Mouse (Mus musculus) CD8-positive naive resting alpha-beta T cell, adult 57 days (primary cell): ENCODE measurements around the gene Vmn1r213. TPM values are rescaled to one million over a fixed set of nuclear protein-coding genes. Genes with fewer than 3 reads are reported as not detected.

Experiments
- total RNA-seq: library from RNA; stranded (reverse); gene quantifications from one replicate; pipeline ENCODE4 v1.2.4, GENCODE M21; 2023

The Vmn1r213 gene
- not detected for total RNA-seq

DNA sequence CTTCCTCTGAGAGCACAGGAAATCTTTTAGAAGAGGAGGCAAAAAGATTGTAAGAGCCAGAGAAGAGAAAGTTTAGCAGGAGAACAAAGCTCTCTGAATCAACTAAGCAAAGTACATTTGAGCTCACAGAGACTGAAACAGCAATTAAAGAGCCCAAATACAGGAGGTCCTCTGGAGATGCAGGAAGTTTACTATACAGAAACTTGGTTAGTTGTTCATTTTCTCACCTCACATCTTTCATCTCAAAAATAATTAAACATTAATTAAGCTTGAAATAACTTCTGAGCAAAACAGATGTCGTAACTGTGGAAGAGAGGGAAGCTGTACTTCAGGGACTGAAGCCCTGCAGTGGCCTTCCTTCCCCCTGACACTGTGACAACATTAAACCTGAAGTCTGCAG lies at the start of gene Vmn1r213:
Vmn1r213 (plus strand) TSS at position 301 of the 400 bp plus-strand sequence.

DNA sequence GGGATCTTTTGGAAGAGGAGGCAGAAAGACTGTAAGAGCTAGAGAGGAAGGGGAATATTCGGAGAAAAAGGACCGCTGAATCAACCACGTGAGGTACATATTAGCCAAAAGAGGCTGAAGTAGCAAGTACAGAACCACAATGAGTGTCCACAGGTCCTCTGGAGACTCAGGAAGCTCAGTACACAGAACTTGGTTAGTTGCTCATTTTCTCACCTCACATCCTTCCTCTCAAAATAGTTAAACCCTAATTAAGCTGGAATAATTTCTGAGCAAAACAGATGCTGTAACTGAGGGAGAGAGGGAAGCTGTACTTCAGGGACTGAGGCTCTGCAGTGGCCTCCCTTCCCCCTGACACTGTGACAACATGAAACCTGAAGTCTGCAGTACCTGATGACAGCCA lies 22.7 kb downstream of the Vmn1r213 start, which contains the start of gene Vmn1r214:
Vmn1r214 (plus strand) TSS at position 301 of the 400 bp plus-strand sequence.

Other genes with a start within 250 kb of the Vmn1r213 start
- gene Vmn1r208, start 230.3 kb upstream of the Vmn1r213 start, total RNA-seq = not detected
- gene Vmn1r209, start 198.0 kb upstream of the Vmn1r213 start, total RNA-seq = not detected
- gene Vmn1r210, start 176.3 kb upstream of the Vmn1r213 start, total RNA-seq = not detected
- gene Vmn1r211, start 150.1 kb upstream of the Vmn1r213 start, total RNA-seq = not detected
- not detected for gene Vmn1r212, start 123.5 kb upstream of the Vmn1r213 start, total RNA-seq
- not detected for gene Vmn1r214, start 22.8 kb downstream of the Vmn1r213 start, total RNA-seq
- gene Vmn1r215, start 60.4 kb downstream of the Vmn1r213 start, total RNA-seq = not detected
- not detected for gene Vmn1r217, start 110.6 kb downstream of the Vmn1r213 start, total RNA-seq
- gene Vmn1r218, start 125.5 kb downstream of the Vmn1r213 start, total RNA-seq = not detected
- not detected for gene Vmn1r219, start 151.7 kb downstream of the Vmn1r213 start, total RNA-seq
- not detected for gene Vmn1r220, start 180.3 kb downstream of the Vmn1r213 start, total RNA-seq
- gene Vmn1r221, start 206.5 kb downstream of the Vmn1r213 start, total RNA-seq = not detected
- gene Vmn1r222, start 228.3 kb downstream of the Vmn1r213 start, total RNA-seq = not detected
- gene Vmn1r223, start 239.5 kb downstream of the Vmn1r213 start, total RNA-seq = not detected